Mouse (Mus musculus): Measurements from ENCODE around the gene Mars2.

DNA sequence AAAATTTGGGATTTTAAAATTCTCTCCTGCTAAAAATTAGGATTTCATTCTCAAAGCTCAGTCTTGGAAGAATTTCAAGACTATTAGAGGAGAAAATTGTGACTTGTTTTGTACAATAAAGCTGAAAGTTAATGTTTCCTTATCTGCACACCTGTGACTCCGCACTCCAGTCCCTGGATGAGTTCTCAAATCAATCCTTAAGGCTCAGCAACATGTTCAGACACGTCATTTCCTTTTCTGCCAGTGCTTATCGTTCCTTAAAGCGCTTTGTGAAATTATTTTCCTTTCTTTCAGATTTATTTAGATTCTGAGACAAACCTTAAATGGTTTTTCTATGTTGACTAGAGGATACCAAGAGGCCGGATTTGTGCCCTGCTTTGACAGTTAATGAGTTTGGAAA, 490 bp upstream of the Mars2 start:
- no peak for TF ChIP-seq POLR2A (IDR thresholded peaks at IDR 0.05; ENCODE audit: borderline replicate concordance, low read depth, low read length)
- no peak for TF ChIP-seq CTCF (IDR thresholded peaks at IDR 0.05; ENCODE audit: low read depth, low read length)
